Mouse (Mus musculus): ENCODE results near the gene Rbbp5. TPM values are rescaled to one million over a fixed set of nuclear protein-coding genes. Genes with fewer than 3 reads are reported as not detected.
A peak's percentile ranks its signal among the peaks of the same experiment; 100 is the strongest.

Rbbp5 gene
- 40.2 and 43.8 TPM in 2 replicates for polyA plus RNA-seq (2014; fragmentation: Nextera tagmentation; extraction: Ambion mirVana)

DNA sequence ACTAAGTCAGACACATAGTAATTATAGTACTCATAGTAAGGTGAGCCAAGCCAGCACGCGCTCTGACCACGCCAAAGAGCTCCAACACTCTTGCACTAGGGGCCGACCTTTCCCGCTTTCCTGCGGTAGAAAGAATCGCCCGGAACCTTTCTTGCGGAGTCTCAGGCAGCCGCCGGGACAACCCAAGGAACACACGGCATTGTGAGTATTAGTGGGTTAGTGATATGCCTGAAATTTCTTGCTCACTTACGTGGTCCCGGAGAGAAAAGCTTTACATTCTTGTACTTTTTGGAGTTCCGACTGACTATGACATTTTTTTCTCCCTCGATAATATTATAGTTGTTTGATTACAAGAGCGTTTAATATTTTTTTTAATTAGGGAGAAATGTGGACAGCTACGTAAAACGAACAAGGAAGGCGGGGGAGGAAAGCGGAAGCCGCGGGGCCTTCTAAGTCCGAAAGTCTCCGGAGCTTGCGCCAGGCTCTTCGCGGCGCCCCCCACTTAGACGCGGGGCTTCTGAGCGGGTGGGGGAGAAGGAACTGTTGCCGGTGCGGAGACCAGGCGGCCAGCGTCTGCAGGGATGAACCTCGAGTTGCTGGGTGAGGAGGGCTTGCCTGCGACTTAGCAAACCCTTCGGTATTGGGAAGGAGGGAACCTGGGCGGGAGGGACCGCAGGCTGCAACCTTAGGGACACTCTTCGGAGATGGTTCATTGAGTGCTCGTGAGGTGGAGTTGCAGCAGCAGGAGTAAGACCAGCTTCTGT lies at the start of gene Rbbp5:
Gene Rbbp5 (plus strand): TSS at position 438 of the 764 bp plus-strand sequence.
- H3K4me2 ChIP-seq (replicated peaks; ENCODE audit: low read depth, low read length), result peak within 1 kb of the TSS; percentile 81
- no peaks in the 10 kb centered on the region for H3K36me3 ChIP-seq (ENCODE audit: control insufficient read depth, insufficient read depth, low read length)
- H3K4me3 ChIP-seq (ENCODE audit: low read depth, low read length), result peak within 1 kb of the TSS; percentile 77
- no peaks in the 10 kb centered on the region for H3K27me3 ChIP-seq (ENCODE audit: control insufficient read depth, insufficient read depth, low read length)
- ATAC-seq (ENCODE audit: insufficient number of reproducible peaks, insufficient read depth, low FRiP score, low read depth), result peak; percentile 91
- peak within 1 kb of the TSS; percentile 74 for H3K9ac ChIP-seq (replicated peaks; ENCODE audit: low read depth, low read length)
- peaks cover 7% of the 10 kb centered on the region; the same call in 1 of the 2 replicates for H3K4me1 ChIP-seq (ENCODE audit: control insufficient read depth, insufficient read depth, low read length)
- WGBS, result under 1% methylated on average over 43 of the region's 43 CpGs
- peak within 1 kb of the TSS; percentile 41; the same call in 1 of the 2 replicates for H3K27ac ChIP-seq (ENCODE audit: low read length)
- H3K9me3 ChIP-seq (ENCODE audit: control insufficient read depth, low read depth, low read length), result no peaks in the 10 kb centered on the region

DNA sequence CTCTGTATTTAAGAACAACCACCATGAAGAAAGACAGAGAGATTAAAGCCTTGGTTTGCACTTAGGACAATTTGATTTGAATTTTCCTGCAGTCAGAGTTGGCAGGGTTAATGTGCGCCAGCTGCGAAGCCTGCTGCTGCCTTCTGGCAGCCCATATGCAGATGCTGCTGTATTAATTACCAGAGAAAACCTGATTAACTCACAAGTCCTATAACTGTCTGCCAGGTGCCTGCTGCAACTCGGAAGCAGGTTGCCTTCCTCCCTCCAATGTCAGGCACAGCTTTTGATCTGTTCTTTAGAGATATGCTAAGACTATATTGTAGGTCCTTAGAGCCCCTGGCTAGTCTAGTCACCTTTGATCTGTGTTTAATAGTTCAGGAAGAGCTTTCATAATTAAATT lies 46.3 kb upstream of the Rbbp5 start:
- H3K9me3 ChIP-seq (ENCODE audit: control insufficient read depth, low read depth, low read length), result no peaks in the 10 kb centered on the region
- H3K9ac ChIP-seq (replicated peaks; ENCODE audit: low read depth, low read length), result no peak overlapping the region
- no peaks in the 10 kb centered on the region for H3K4me1 ChIP-seq (ENCODE audit: control insufficient read depth, insufficient read depth, low read length)
- no peak overlapping the region for H3K4me3 ChIP-seq (ENCODE audit: low read depth, low read length)
- ATAC-seq (ENCODE audit: insufficient number of reproducible peaks, insufficient read depth, low FRiP score, low read depth), result no peak
- H3K27me3 ChIP-seq (ENCODE audit: control insufficient read depth, insufficient read depth, low read length), result no peaks in the 10 kb centered on the region
- H3K4me2 ChIP-seq (replicated peaks; ENCODE audit: low read depth, low read length), result no peak overlapping the region
- no peak overlapping the region for H3K27ac ChIP-seq (ENCODE audit: low read length)
- H3K36me3 ChIP-seq (ENCODE audit: control insufficient read depth, insufficient read depth, low read length), result peaks cover 11% of the 10 kb centered on the region; the same call in 1 of the 2 replicates
- 79% methylated on average over 3 of the region's 3 CpGs for WGBS

DNA sequence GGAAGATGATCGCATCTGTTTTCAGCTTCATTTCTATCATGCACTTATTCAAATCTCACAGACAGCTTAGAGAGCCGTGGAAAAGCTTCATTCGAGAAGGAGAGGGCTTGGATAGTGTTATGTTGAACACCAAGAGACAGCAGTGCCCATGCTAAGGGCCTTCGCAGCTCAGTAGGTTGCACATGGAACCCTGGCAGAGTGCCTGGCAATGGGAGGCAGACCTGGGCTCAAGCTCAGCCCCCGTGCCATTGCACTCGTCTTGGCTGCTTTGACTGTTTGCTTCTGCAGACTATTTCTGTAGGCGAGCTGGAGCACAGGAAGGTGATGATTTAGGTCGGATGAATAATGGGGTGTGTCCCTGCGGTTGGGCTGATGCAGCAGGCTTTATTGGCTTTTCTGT lies 45.4 kb upstream of the Rbbp5 start:
- no peak overlapping the region for H3K4me3 ChIP-seq (ENCODE audit: low read depth, low read length)
- no peak overlapping the region for H3K9ac ChIP-seq (replicated peaks; ENCODE audit: low read depth, low read length)
- WGBS, result 63% methylated on average over 9 of the region's 9 CpGs
- H3K27me3 ChIP-seq (ENCODE audit: control insufficient read depth, insufficient read depth, low read length), result no peaks in the 10 kb centered on the region
- no peak overlapping the region for H3K27ac ChIP-seq (ENCODE audit: low read length)
- H3K4me1 ChIP-seq (ENCODE audit: control insufficient read depth, insufficient read depth, low read length), result no peaks in the 10 kb centered on the region
- H3K36me3 ChIP-seq (ENCODE audit: control insufficient read depth, insufficient read depth, low read length), result peaks cover 11% of the 10 kb centered on the region; the same call in 1 of the 2 replicates
- no peaks in the 10 kb centered on the region for H3K9me3 ChIP-seq (ENCODE audit: control insufficient read depth, low read depth, low read length)
- no peak overlapping the region for H3K4me2 ChIP-seq (replicated peaks; ENCODE audit: low read depth, low read length)
- no peak for ATAC-seq (ENCODE audit: insufficient number of reproducible peaks, insufficient read depth, low FRiP score, low read depth)

DNA sequence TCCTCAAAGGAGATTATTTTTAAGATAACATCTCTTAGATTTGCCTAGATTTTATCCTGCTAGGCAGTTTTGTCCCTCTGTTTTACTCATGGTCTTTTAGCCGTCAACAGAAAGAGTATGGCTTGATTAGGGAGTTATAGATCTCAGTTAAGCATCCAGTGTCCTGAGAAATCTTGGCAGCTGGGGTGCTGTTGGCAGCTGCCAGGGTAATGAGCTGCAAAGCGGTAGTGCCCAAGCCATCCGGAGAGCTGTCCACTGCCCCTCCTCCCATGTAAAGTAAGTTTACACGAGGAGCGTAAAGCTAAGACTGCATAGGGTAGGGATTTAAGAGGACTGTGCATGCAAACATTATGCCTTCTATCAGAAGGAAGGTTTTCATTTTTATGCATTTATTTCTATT lies 43.8 kb upstream of the Rbbp5 start:
- no peaks in the 10 kb centered on the region for H3K27me3 ChIP-seq (ENCODE audit: control insufficient read depth, insufficient read depth, low read length)
- no peak overlapping the region for H3K4me2 ChIP-seq (replicated peaks; ENCODE audit: low read depth, low read length)
- H3K4me3 ChIP-seq (ENCODE audit: low read depth, low read length), result no peak overlapping the region
- no peaks in the 10 kb centered on the region for H3K4me1 ChIP-seq (ENCODE audit: control insufficient read depth, insufficient read depth, low read length)
- no peak for ATAC-seq (ENCODE audit: insufficient number of reproducible peaks, insufficient read depth, low FRiP score, low read depth)
- no peak overlapping the region for H3K27ac ChIP-seq (ENCODE audit: low read length)
- H3K36me3 ChIP-seq (ENCODE audit: control insufficient read depth, insufficient read depth, low read length), result peaks cover 11% of the 10 kb centered on the region; the same call in 1 of the 2 replicates
- no peaks in the 10 kb centered on the region for H3K9me3 ChIP-seq (ENCODE audit: control insufficient read depth, low read depth, low read length)
- WGBS, result 65% methylated on average over 5 of the region's 5 CpGs
- H3K9ac ChIP-seq (replicated peaks; ENCODE audit: low read depth, low read length), result no peak overlapping the region

DNA sequence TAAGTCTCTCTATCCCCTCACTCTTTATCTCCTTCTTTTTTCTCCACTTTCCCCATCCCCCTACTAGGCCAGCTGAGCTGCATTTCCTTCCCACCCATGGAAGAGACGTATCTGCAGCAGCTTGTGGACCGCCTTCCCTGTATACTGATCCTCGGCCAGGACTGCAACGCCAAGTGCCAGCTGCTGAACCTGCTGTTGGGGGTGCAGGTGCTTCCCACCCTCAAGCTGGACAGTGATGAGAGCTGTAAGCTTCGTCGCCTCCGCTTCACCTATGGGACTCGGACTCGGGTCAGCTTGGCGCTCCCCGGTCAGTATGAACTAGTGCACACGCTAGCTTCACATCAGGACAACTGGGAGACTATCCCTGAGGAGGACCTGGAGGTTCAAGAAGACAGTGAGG lies 43.1 kb upstream of the Rbbp5 start:
- no peak for ATAC-seq (ENCODE audit: insufficient number of reproducible peaks, insufficient read depth, low FRiP score, low read depth)
- H3K4me3 ChIP-seq (ENCODE audit: low read depth, low read length), result no peak overlapping the region
- H3K4me1 ChIP-seq (ENCODE audit: control insufficient read depth, insufficient read depth, low read length), result no peaks in the 10 kb centered on the region
- no peak overlapping the region for H3K27ac ChIP-seq (ENCODE audit: low read length)
- no peaks in the 10 kb centered on the region for H3K9me3 ChIP-seq (ENCODE audit: control insufficient read depth, low read depth, low read length)
- no peak overlapping the region for H3K9ac ChIP-seq (replicated peaks; ENCODE audit: low read depth, low read length)
- H3K4me2 ChIP-seq (replicated peaks; ENCODE audit: low read depth, low read length), result no peak overlapping the region
- WGBS, result 89% methylated on average over 12 of the region's 12 CpGs
- peaks cover 11% of the 10 kb centered on the region; the same call in 1 of the 2 replicates for H3K36me3 ChIP-seq (ENCODE audit: control insufficient read depth, insufficient read depth, low read length)
- H3K27me3 ChIP-seq (ENCODE audit: control insufficient read depth, insufficient read depth, low read length), result no peaks in the 10 kb centered on the region

DNA sequence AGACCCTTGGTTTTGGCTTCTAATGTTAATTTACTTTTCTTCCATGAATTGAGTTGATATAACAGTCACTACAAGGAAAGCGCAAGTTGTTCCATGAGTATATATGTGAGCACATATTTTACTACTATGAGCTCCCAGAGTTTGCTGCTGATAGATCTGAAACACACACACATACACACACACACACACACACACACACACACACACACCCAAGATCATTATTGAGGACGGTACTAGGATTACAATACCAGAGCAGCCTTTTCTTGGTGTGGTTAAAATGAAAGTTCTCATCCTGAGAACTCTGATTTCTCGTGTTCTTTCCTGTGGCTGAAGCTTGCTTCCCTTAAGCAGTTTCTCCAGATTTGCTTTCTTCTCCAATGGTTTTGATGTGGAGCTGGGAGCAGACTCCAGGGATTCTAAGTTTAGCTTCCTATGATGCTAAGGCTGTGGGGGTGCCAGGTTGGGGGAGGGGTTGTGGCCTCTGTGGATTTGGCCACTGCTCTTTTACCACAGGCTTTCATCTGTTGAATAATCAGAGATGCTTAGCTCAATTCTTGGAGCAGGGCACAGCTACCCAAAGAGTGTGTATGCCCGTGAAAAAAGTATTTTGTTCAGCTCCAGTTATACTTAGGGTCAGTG lies 40.7 kb upstream of the Rbbp5 start:
- H3K27ac ChIP-seq (ENCODE audit: low read length), result no peak overlapping the region; the same call in 1 of the 2 replicates
- no peak overlapping the region for H3K9ac ChIP-seq (replicated peaks; ENCODE audit: low read depth, low read length)
- no peak overlapping the region for H3K4me3 ChIP-seq (ENCODE audit: low read depth, low read length)
- no peaks in the 10 kb centered on the region for H3K9me3 ChIP-seq (ENCODE audit: control insufficient read depth, low read depth, low read length)
- no peaks in the 10 kb centered on the region for H3K27me3 ChIP-seq (ENCODE audit: control insufficient read depth, insufficient read depth, low read length)
- 85% methylated on average over 4 of the region's 4 CpGs for WGBS
- no peaks in the 10 kb centered on the region for H3K4me1 ChIP-seq (ENCODE audit: control insufficient read depth, insufficient read depth, low read length)
- ATAC-seq (ENCODE audit: insufficient number of reproducible peaks, insufficient read depth, low FRiP score, low read depth), result no peak
- no peak overlapping the region for H3K4me2 ChIP-seq (replicated peaks; ENCODE audit: low read depth, low read length)
- H3K36me3 ChIP-seq (ENCODE audit: control insufficient read depth, insufficient read depth, low read length), result peaks cover 20% of the 10 kb centered on the region

DNA sequence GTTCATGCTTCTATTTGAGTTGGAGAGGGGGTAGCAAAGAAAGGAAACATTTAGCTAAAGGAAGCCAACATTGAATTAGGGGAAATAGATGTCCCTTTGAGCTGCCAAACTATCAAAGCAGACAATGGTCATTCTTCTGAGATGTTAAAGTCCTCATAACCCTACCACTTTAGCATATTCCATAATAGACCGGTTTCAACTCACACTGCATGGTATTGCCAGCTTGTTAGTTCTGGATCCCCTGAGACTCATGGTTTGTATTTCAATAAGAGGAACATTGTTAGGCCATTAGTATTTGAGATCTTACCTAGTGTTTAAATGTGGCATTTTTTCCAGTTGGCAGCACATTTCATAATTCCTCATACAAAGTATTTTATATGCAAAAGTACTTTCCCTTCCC lies 40.2 kb upstream of the Rbbp5 start:
- no peak overlapping the region for H3K4me2 ChIP-seq (replicated peaks; ENCODE audit: low read depth, low read length)
- no peak overlapping the region for H3K27ac ChIP-seq (ENCODE audit: low read length)
- no peak overlapping the region for H3K4me3 ChIP-seq (ENCODE audit: low read depth, low read length)
- no peak for ATAC-seq (ENCODE audit: insufficient number of reproducible peaks, insufficient read depth, low FRiP score, low read depth)
- WGBS, result 94% methylated on average over 1 of the region's 1 CpGs
- H3K9ac ChIP-seq (replicated peaks; ENCODE audit: low read depth, low read length), result no peak overlapping the region
- H3K27me3 ChIP-seq (ENCODE audit: control insufficient read depth, insufficient read depth, low read length), result no peaks in the 10 kb centered on the region
- H3K4me1 ChIP-seq (ENCODE audit: control insufficient read depth, insufficient read depth, low read length), result no peaks in the 10 kb centered on the region
- peaks cover 20% of the 10 kb centered on the region for H3K36me3 ChIP-seq (ENCODE audit: control insufficient read depth, insufficient read depth, low read length)
- no peaks in the 10 kb centered on the region for H3K9me3 ChIP-seq (ENCODE audit: control insufficient read depth, low read depth, low read length)

DNA sequence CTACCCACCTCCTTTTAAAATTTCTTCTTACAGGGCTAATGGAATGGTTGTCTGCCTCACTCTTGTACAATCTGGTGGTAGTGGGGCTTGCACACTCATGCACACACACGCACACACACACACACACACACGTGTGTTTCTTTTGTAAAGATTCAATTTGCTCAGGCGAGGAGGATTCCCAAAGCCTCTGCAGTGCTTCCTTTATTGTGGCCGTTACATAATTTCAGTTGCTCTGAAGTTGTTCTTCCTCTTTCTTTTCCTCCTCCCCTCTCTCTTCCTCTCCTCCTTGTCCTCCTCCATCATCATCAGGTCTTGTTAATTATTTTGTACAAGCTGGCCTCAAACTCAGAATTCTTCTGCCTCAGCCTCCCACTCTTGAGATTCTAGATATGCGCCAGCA lies 39.8 kb upstream of the Rbbp5 start:
- Histone ChIP-seq H3K4me1 (ENCODE audit: control insufficient read depth, insufficient read depth, low read length) (no peaks in the 10 kb centered on the region), H3K27ac (ENCODE audit: low read length) (no peak overlapping the region), H3K27me3 (ENCODE audit: control insufficient read depth, insufficient read depth, low read length) (no peaks in the 10 kb centered on the region), H3K9ac (replicated peaks; ENCODE audit: low read depth, low read length) (no peak overlapping the region), H3K4me3 (ENCODE audit: low read depth, low read length) (no peak overlapping the region), H3K4me2 (replicated peaks; ENCODE audit: low read depth, low read length) (no peak overlapping the region), H3K9me3 (ENCODE audit: control insufficient read depth, low read depth, low read length) (no peaks in the 10 kb centered on the region), H3K36me3 (ENCODE audit: control insufficient read depth, insufficient read depth, low read length) (peaks cover 25% of the 10 kb centered on the region)
- WGBS, result 85% methylated on average over 5 of the region's 5 CpGs
- no peak for ATAC-seq (ENCODE audit: insufficient number of reproducible peaks, insufficient read depth, low FRiP score, low read depth)
